Mouse (Mus musculus) neural tube, embryonic 10.5 days (tissue): ENCODE measurements around the gene Calhm2.

Experiments
- DNase-seq: peaks from one replicate; pipeline ENCODE4 v3.0.0-alpha.2; 2017; ENCODE audit warnings: low spot score; ENCODE audit errors: extremely low spot score

The Calhm2 gene

GRCm38 (mm10) chr19:47137771-47138421, at the start of gene Calhm2:
Gene Calhm2 (minus strand): TSS chr19:47138294.
- peak; percentile 50 for DNase-seq

DNA sequence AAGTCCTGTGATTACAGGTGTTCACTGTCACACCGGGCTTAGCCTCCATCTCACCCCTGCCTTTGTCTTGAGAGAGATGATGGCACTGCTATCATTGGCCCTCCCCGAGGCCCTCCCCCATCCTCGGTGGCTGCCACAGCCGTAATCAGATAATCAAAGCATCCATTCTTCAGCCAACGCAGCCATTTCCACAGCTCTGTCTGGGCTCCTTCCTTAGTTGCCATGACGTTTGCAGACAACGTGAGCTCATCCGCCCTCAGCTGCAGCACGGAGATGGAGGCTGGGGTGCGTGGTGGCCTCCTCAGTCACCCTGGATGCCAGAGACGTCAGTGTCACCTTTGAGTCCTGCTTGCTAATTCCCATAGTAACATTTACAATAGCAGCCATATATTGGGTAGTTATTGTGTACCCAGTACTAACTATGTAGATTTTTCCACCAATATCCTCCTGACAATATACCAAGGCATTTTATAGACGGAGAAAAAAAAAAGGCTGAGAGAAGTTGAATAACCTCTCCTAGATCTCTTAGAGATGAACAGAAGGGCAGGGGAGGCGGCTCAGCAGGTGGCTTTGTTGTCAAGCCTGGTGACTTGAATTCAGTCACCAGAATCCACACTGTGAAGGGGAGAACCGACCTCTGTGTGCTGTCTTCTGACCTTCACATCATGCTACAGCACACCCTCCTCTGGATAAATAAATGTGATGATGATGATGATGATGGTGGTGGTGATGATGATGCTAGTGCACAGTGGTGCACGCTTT, 48.6 kb upstream of the Calhm2 start:
- no peak for DNase-seq

DNA sequence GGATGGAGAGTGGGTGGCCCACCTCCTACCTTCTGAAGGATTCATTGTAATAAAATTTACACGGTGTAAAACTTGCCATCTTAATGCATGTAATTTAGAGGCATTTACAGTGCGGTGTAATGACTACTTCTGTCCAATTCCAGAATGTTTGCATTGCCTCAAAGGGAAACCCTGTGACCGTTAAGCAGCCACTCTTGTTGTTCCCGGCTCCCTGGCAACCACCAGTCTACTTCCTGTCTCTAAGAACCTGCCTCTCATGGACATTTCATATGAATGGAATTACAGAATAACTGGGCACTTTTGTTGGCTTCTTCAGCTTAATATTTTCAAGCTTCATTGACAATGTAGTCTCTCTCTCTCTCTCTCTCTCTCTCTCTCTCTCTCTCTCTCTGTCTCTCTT, 46.6 kb upstream of the Calhm2 start:
- no peak for DNase-seq

- DNase-seq, result no peak
These were observed 46.1 kb upstream of the Calhm2 start for GRCm38 (mm10) chr19:47184221-47184620.

DNA sequence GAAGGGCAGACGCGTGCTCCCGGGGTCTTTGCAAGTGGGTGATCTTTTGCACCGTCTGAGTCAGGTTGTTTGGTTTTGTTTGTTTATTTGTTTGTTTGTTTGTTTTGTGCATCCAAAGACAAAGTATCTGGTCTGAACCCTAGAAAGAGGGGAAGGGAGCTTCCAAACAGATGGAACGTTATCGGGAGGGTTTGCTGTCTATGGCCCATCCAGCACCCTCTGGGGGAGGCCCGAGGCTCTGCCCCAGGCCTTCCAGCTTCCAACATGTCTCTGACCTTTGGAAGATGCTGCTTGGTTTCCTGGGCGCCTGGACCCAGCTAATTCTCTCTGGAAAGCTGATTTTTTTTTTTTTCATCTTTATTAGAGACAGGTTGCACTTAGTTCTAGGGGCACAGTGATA, 41.9 kb upstream of the Calhm2 start:
- DNase-seq, result no peak

- peak; percentile 54 for DNase-seq
These were observed 41.2 kb upstream of the Calhm2 start for GRCm38 (mm10) chr19:47179272-47179809.

- DNase-seq, result peak; percentile 69
These were observed 40.6 kb upstream of the Calhm2 start, which contains the start of gene Neurl1a for GRCm38 (mm10) chr19:47178431-47179271. Gene Neurl1a (plus strand): TSS chr19:47178820.

- peak; percentile 37 for DNase-seq
These were observed 39.9 kb upstream of the Calhm2 start for GRCm38 (mm10) chr19:47178001-47178400.

GRCm38 (mm10) chr19:47176916-47177505, 38.9 kb upstream of the Calhm2 start:
- DNase-seq, result no peak

DNA sequence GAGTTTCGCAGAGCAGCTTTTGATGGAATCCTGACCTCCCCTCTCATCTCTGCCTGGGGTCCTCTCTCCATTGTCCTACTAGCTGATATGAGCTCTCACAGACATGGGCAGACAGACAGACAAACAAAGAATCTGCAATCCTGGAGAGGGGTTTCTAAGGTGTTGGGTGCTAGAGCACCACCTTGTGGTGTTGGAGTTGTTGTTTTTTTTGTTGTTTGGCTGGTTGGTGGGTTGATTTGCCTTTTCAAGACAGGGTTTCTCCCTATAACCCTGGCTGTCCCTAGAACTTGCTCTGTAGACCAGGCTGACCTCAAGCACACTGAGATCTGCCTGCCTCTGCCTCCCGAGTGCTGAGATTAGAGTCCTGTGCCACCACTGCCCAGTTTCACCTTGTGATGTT, 37.4 kb upstream of the Calhm2 start:
- DNase-seq, result no peak

GRCm38 (mm10) chr19:47174515-47174914, 36.4 kb upstream of the Calhm2 start:
- DNase-seq, result no peak

- peak; percentile 83 for DNase-seq
These were observed 30.8 kb upstream of the Calhm2 start for GRCm38 (mm10) chr19:47168793-47169412.

DNA sequence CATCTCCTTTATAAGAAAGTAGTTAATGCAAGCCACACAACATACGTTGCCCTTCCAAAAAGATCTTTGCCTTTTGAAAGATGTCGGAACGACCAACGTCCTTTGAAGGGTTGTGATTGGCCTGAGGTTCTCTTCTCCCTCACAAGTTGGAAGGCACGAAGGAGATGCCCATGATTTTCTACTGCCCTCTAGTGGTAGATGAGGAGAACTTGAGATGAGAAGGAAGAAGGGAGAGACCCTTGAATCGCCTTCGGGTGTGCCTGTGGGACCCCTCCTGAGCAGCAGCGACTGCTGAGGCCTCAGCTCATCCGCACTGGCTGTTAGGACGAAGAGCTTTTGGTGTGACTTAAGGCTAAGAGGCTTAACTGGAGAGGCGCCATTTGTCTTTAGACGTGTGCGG, 30.1 kb upstream of the Calhm2 start:
- peak; percentile 46 for DNase-seq

DNA sequence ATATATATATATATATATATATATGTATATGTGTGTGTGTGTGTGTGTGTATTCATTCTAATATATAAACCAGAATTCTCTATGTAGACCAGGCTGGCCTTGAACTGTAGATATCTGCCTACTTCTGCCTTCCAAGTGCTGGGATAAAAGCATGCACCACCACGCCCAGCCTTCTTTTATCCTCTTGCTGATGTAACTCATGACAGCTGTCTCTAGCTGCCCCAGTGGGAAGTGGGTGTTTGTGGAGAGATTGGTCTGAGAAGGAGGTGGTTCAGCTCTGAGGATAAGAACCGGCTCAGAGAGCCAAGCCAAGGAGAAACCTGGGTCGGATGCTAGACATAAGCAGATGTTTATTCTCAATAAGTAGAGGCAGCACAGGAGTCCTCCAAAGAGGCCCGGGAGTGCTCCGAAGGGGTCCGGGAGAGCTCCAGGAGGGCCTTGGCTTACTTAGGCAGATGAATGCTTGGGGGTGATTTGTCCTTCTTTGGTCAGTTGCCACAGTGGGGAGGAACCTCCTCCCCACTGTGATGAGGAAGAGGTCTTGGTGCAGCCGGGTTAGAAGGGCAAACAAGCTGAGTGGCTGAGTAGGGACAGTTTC, 29.6 kb upstream of the Calhm2 start:
- no peak for DNase-seq

GRCm38 (mm10) chr19:47166758-47167157, 28.7 kb upstream of the Calhm2 start:
- no peak for DNase-seq

GRCm38 (mm10) chr19:47163176-47163744, 25.2 kb upstream of the Calhm2 start:
- no peak for DNase-seq

- no peak for DNase-seq
These were observed 23.6 kb upstream of the Calhm2 start for GRCm38 (mm10) chr19:47161669-47162068.

GRCm38 (mm10) chr19:47157664-47158063, 19.6 kb upstream of the Calhm2 start, which contains the start of gene Calhm3:
Gene Calhm3 (minus strand): TSS chr19:47157764.
- DNase-seq, result no peak

DNA sequence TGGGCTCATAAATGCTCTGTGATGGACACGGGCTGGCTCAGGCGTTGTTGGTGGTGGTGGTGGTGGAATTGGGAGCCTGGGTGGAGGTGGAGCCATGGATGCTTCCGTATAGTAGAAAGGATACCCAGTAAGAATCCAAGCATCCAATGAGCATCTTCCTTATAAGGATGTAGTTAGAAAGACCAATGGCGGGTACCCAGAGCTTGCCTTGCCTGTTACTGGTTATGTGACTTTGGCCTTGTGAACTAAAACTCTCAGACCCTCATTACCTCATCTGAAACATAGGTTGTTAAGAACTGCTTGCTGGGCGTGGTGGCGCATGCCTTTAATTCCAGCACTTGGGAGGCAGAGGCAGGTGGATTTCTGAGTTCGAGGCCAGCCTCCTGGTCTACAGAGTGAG, 15.7 kb upstream of the Calhm2 start:
- no peak for DNase-seq

DNA sequence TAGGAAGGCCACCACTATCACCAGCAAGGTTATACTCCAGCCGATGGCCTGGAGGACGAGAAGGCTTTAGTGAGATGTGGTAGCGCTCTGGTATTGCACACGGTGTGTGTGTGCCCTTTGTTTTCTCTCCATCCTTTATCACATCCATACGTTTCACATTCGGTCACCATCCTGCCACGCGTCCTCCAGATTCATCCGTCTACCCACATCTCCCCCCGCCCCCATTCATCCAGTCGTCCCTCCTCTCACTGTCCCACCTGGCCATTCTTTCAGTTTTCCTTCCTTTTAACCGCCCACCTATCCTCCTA, 13.9 kb upstream of the Calhm2 start:
- DNase-seq, result no peak
